Mouse (Mus musculus) heart, postnatal 25 days (tissue): ENCODE measurements around the gene Zbed6. TPM values are rescaled to one million over a fixed set of nuclear protein-coding genes. Genes with fewer than 3 reads are reported as not detected.

Source experiments
- total RNA-seq, 2 experiments: library from RNA; stranded (reverse); gene quantifications; 2 replicates each; pipeline ENCODE4 v1.2.3; 2021

The Zbed6 gene
- total RNA-seq, 2 experiments from 2014 or later: 5.7 to 8.3 TPM

Other genes starting within 250 kb of the Zbed6 start
- gene Sox13, start 236.5 kb downstream of the Zbed6 start, total RNA-seq: 10 to 100 TPM; 15.2 to 19.9 TPM
- 10 to 100 TPM; 69.7 to 75.6 TPM for gene Snrpe, start 50.6 kb downstream of the Zbed6 start, total RNA-seq
- 10 to 100 TPM; 15.7 to 15.9 TPM for gene Gm38394, start 433 bp upstream of the Zbed6 start, total RNA-seq
- gene Lax1, start 29.2 kb upstream of the Zbed6 start, total RNA-seq: under 1 TPM in 1 of 2 experiments, not detected in 1; 0.36 TPM
- gene Atp2b4, start 140.2 kb upstream of the Zbed6 start, total RNA-seq: 10 to 100 TPM; 20.5 to 24.0 TPM
- under 1 TPM; 0.36 to 0.42 TPM for gene Optc, start 247.1 kb upstream of the Zbed6 start, total RNA-seq